Mouse (Mus musculus) limb, embryonic 14.5 days (tissue): Measurements from ENCODE around the gene Plek2. TPM values are rescaled to one million over a fixed set of nuclear protein-coding genes. Genes with fewer than 3 reads are reported as not detected.

ENCODE experiments used
- ATAC-seq: fragments of 200-750 bp; cut with Nextera tagmentation; 2 replicates; pipeline ENCODE4 v1.8.0; 2017; ENCODE audit warnings: low read depth, moderate number of reproducible peaks, moderate TSS enrichment; ENCODE audit not compliant: low FRiP score
- DNase-seq: peaks from one replicate; pipeline ENCODE4 v3.0.0-alpha.2; 2015; ENCODE audit warnings: low spot score
- H3K27ac ChIP-seq: fragments of 300-500 bp; sonication (generic); replicated peaks from 2 replicates; pipeline ENCODE4 v1.5.1; 2014; ENCODE audit warnings: low read depth, mild to moderate bottlenecking, low read length, moderate library complexity, mixed read lengths
- H3K27me3 ChIP-seq: fragments of 300-500 bp; sonication (generic); 2 replicates; pipeline ENCODE4 v1.6.1; 2014; ENCODE audit warnings: low read length, mixed read lengths; ENCODE audit not compliant: control insufficient read depth, insufficient read depth
- H3K36me3 ChIP-seq: fragments of 300-500 bp; sonication (generic); 2 replicates; pipeline ENCODE4 v1.6.1; 2014; ENCODE audit warnings: mild to moderate bottlenecking, low read length, moderate library complexity, mixed read lengths; ENCODE audit not compliant: control insufficient read depth, insufficient read depth
- H3K4me1 ChIP-seq: fragments of 300-500 bp; sonication (generic); 2 replicates; pipeline ENCODE4 v1.6.1; 2014; ENCODE audit warnings: antibody characterized with exemption, low read length, mixed read lengths; ENCODE audit not compliant: control insufficient read depth, insufficient read depth
- H3K4me2 ChIP-seq: fragments of 300-500 bp; sonication (generic); replicated peaks from 2 replicates; pipeline ENCODE4 v1.6.1; 2014; ENCODE audit warnings: low read depth, mild to moderate bottlenecking, low read length, moderate library complexity; ENCODE audit not compliant: severe bottlenecking
- H3K4me3 ChIP-seq: fragments of 300-500 bp; sonication (generic); replicated peaks from 2 replicates; pipeline ENCODE4 v1.5.1; 2014; ENCODE audit warnings: low read length
- H3K9ac ChIP-seq: fragments of 300-500 bp; sonication (generic); 2 replicates; pipeline ENCODE4 v1.6.1; 2014; ENCODE audit warnings: mild to moderate bottlenecking, low read depth, low read length, moderate library complexity; ENCODE audit not compliant: severe bottlenecking
- H3K9me3 ChIP-seq: fragments of 300-500 bp; sonication (generic); 2 replicates; pipeline ENCODE4 v1.6.1; 2016; ENCODE audit warnings: low read length; ENCODE audit not compliant: control insufficient read depth
- POLR2A ChIP-seq: fragments of 200-500 bp; IDR thresholded peaks from 2 replicates; pipeline ENCODE4 v1.8.0; 2012; ENCODE audit warnings: inconsistent platforms, mild to moderate bottlenecking, moderate library complexity, borderline replicate concordance; ENCODE audit not compliant: insufficient read depth, insufficient read length; ENCODE audit errors: extremely low read depth
- WGBS: fragments of 180-500 bp; shearing (Covaris S2); extraction: QIAGEN DNeasy Blood & Tissue Kit; methylation state at CpG from one replicate; pipeline ENCODE4 v1.1.7; 2014; 5-methylcytosine and 5-hydroxymethylcytosine counted together
- polyA plus RNA-seq, 2 experiments: library from polyadenylated mRNA; depleted of rRNA in 1 of 2; stranded (reverse) in 1 of 2; unstranded in 1 of 2; fragments of >200 nt; fragmentation: Nextera tagmentation in 1 of 2; extraction: Ambion mirVana in 1 of 2; gene quantifications; 2 replicates each; pipeline versions ENCODE4 v1.2.1 to v1.2.3; 2012 to 2014

The Plek2 gene
- polyA plus RNA-seq, 2 experiments, result 1.5 to 5.8 TPM

- H3K4me3 ChIP-seq, result no peak overlapping the region
- no peaks in the 10 kb centered on the region for H3K36me3 ChIP-seq
- H3K4me1 ChIP-seq, result peaks cover 3% of the 10 kb centered on the region; the same call in 1 of the 2 replicates
- no peaks in the 10 kb centered on the region for H3K9me3 ChIP-seq
- no peak for TF ChIP-seq POLR2A
- ATAC-seq (peak; percentile 76; the same call in 1 of the 2 replicates), DNase-seq (peak; percentile 90)
- 19% methylated on average over 16 of the region's 16 CpGs for WGBS
- H3K4me2 ChIP-seq, result peak overlapping the region; percentile 32; the same call in 1 of the 2 replicates
- no peaks in the 10 kb centered on the region for H3K27me3 ChIP-seq
- H3K9ac ChIP-seq, result no peak overlapping the region
- no peak overlapping the region for H3K27ac ChIP-seq
Observed at GRCm38 (mm10) chr12:78919079-78919712, 12.4 kb upstream of the Plek2 start.

- Histone ChIP-seq H3K36me3 (no peaks in the 10 kb centered on the region), H3K27ac (no peak overlapping the region), H3K9ac (no peak overlapping the region), H3K27me3 (no peaks in the 10 kb centered on the region), H3K4me2 (peak overlapping the region; percentile 32), H3K4me1 (peaks cover 3% of the 10 kb centered on the region; the same call in 1 of the 2 replicates), H3K4me3 (no peak overlapping the region), H3K9me3 (no peaks in the 10 kb centered on the region)
- TF ChIP-seq POLR2A, result peak; percentile 26; the same call in 1 of the 2 replicates
- DNase-seq, result peak; percentile 91
- ATAC-seq, result peak; percentile 59; the same call in 1 of the 2 replicates
- 15% methylated on average over 11 of the region's 11 CpGs for WGBS
Observed at GRCm38 (mm10) chr12:78918227-78919078, 11.7 kb upstream of the Plek2 start.

- no peaks in the 10 kb centered on the region for H3K9me3 ChIP-seq
- no peaks in the 10 kb centered on the region for H3K36me3 ChIP-seq
- no peak for ATAC-seq
- H3K27ac ChIP-seq, result no peak overlapping the region
- H3K9ac ChIP-seq, result no peak overlapping the region
- peaks cover 14% of the 10 kb centered on the region for H3K27me3 ChIP-seq
- DNase-seq, result no peak
- no peak overlapping the region for H3K4me3 ChIP-seq
- TF ChIP-seq POLR2A, result no peak
- H3K4me1 ChIP-seq, result peaks cover 8% of the 10 kb centered on the region
- H3K4me2 ChIP-seq, result no peak overlapping the region
- 73% methylated on average over 3 of the region's 3 CpGs for WGBS
Observed at GRCm38 (mm10) chr12:78916278-78916677, 9.5 kb upstream of the Plek2 start.

GRCm38 (mm10) chr12:78915561-78915960 is 8.8 kb upstream of the Plek2 start:
- H3K4me3 ChIP-seq, result no peak overlapping the region
- peaks cover 11% of the 10 kb centered on the region for H3K4me1 ChIP-seq
- H3K4me2 ChIP-seq, result no peak overlapping the region
- WGBS, result 65% methylated on average over 3 of the region's 3 CpGs
- H3K27me3 ChIP-seq, result peaks cover 21% of the 10 kb centered on the region
- no peak for DNase-seq
- H3K9ac ChIP-seq, result no peak overlapping the region
- H3K9me3 ChIP-seq, result no peaks in the 10 kb centered on the region
- ATAC-seq, result no peak
- no peak overlapping the region for H3K27ac ChIP-seq
- no peaks in the 10 kb centered on the region for H3K36me3 ChIP-seq
- TF ChIP-seq POLR2A, result no peak

GRCm38 (mm10) chr12:78914458-78914857 is 7.7 kb upstream of the Plek2 start:
- H3K4me1 ChIP-seq, result peaks cover 11% of the 10 kb centered on the region
- 86% methylated on average over 4 of the region's 4 CpGs for WGBS
- no peak overlapping the region for H3K9ac ChIP-seq
- no peak for DNase-seq
- H3K27ac ChIP-seq, result no peak overlapping the region
- no peak for TF ChIP-seq POLR2A
- H3K4me3 ChIP-seq, result no peak overlapping the region
- no peak overlapping the region for H3K4me2 ChIP-seq
- H3K9me3 ChIP-seq, result no peaks in the 10 kb centered on the region
- H3K36me3 ChIP-seq, result no peaks in the 10 kb centered on the region
- ATAC-seq, result no peak
- peaks cover 26% of the 10 kb centered on the region for H3K27me3 ChIP-seq
